Mouse (Mus musculus) NIH3T3 (cell line): Measurements from ENCODE around the gene Polrmt.

Experiments
- DNase-seq: peaks from one replicate; pipeline ENCODE4 v3.0.0-alpha.2; 2012; ENCODE audit warnings: low read depth

Polrmt gene

DNA sequence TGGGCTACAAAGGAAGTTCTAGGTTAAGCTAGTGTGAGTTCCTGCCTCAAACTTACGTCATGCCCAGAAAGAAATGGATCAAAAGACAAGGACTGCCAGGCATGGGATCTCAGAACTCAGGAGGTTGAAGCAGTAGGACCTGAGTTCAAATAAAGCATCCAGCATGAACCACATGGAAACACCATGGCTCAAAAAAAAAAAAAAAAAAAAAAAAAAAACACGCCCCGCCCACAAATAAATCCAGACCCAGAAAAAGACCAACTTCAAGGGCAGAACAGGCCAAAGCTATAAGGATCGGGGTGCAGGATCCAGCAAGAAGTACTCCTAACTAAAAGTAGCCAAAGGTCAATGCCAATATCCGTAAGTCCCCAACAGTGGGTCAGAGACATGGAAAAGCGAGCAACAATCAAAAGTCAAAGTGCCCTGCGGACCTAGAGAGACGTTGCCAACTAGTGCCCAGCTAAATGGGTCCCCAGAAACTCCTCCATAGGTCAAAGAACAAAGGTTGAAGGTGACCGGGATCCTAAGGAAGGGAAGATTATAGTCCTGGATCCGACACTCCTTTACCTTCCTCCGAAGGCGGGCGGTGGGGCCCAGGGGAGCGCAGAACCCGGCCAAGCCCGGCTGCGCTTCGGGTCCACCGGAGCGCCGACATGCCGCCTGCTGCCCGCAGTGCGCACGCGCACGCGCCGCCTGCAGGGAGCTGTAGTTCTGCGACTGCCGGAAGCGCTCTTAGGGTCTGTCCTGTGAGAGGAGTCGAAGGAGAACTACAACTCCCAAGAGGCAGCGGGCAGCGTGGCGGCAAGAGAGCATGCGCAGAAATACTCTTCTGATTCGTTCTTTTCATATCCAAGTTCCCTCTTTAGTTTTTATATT is at the start of gene Polrmt:
Polrmt (minus strand) TSS at position 684 of the 876 bp plus-strand sequence.
- DNase-seq = peak; percentile 99

GRCm38 (mm10) chr10:79795905-79796304 is 49.5 kb upstream of the Polrmt start:
- DNase-seq = no peak

- DNase-seq = peak; percentile 47
Measured at GRCm38 (mm10) chr10:79794491-79794931, 48.1 kb upstream of the Polrmt start.

DNA sequence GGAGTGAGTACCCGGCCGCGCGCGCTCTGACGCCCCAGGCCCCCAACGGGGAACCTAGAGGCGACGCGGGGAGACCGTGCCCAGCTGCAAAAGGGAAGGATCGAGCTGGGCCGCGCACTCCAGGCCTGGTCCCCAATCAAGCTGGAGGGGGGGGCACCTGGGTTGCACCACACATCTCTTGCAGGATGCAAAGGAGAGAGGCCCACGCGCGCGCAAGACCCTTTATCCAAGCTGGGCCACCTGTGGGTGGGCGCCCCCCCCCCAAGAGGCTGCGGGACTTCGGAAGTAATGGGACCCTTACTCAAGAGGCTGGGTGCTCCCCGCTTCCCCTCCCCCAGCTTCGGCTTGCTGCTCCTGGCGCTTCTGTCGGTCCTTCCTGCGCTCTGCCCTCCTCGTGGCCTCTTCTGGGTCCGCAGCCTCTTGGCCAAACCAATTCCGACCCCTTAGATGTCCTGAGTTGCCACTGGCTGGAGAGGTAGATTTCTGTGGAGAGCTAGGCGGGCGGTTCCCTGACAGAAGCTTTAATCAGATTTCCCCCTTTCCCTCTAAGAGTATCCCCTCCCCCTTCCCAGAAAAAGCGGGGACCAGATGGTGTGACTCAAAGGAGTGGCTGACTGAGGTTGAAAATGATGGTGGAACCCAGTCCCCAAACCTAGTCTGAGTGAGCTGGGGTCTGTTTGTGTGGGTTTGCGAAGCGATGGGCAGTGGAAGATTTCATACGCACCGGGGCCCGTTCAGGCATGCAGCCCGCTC is 47.5 kb upstream of the Polrmt start:
- peak; percentile 53 for DNase-seq

GRCm38 (mm10) chr10:79793051-79793737 is 46.8 kb upstream of the Polrmt start, which contains the start of gene Palm:
Gene Palm (plus strand): TSS chr10:79793572.
- peak; percentile 93 for DNase-seq

- no peak for DNase-seq
Measured at GRCm38 (mm10) chr10:79792339-79793040, 46.1 kb upstream of the Polrmt start.

DNA sequence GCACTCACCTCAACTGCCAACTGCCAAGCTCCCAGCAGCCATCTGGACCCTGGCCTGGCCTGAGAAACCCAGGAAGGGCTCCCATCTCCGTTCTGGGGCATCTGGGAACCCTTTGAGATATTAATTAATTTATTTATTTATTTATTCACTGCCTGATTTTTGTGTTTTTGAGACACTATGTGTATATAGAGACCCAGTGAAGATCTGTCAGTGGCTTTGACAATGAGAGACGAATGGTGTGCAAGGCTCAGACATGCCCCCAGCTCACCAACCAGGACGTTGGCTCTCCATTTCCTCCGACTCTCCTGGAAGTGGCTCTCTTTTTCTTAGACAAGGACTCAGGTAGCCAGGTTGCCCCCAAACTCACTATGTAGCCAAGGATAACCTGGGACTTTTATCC is 44.5 kb upstream of the Polrmt start, which contains the start of gene Prss57:
Prss57 (minus strand) TSS at position 101 of the 400 bp plus-strand sequence.
- no peak for DNase-seq

GRCm38 (mm10) chr10:79789581-79789980 is 43.2 kb upstream of the Polrmt start:
- DNase-seq = no peak

GRCm38 (mm10) chr10:79788386-79789158 is 42.2 kb upstream of the Polrmt start:
- peak; percentile 92 for DNase-seq

DNA sequence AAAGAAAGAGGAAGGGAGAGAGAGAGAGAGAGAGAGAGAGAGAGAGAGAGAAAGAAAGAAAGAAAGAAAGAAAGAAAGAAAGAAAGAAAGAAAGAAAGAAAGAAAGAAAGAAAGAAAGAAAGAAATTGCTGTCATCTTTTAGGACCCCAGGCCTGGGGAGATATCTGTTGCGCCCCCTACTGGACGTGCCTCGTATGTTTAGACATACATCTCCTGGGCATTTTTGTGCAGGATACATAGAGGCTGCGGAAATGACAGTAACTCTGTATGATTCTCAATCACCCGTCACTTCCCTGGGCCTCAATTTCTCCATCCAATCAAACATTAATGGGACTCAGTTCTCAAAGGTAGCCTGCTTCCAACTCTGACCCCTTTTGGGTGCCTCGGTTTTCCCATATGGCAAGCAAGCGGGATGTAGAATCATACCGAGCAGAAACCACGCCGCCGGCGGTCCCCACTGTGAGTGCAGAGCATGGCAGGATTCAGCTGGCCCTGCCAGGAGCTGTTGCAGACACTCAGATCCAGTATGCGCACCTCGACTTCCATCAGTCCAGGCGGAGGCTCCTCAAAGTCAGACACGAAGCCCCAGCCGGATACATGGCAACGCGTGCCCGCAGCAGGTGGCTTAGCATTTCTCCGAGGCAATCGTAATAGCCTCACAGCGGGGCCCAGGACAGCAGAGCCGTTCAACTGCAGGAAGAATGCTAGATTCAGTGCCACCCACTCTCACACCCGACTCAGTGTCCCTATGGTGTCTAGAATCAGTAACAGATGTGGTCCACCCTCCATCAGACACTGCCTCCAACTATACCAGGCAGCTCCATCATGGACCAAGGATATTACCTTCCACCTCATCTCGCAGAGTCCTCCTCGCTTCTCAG is 37.8 kb upstream of the Polrmt start:
- DNase-seq = peak; percentile 71

GRCm38 (mm10) chr10:79783050-79783449 is 36.7 kb upstream of the Polrmt start:
- peak; percentile 71 for DNase-seq

GRCm38 (mm10) chr10:79781956-79782355 is 35.6 kb upstream of the Polrmt start:
- DNase-seq = no peak

GRCm38 (mm10) chr10:79781139-79781538 is 34.8 kb upstream of the Polrmt start:
- DNase-seq = no peak

- no peak for DNase-seq
Measured at GRCm38 (mm10) chr10:79780664-79781015, 34.3 kb upstream of the Polrmt start.

- DNase-seq = no peak
Measured at GRCm38 (mm10) chr10:79779784-79780663, 33.6 kb upstream of the Polrmt start.

- no peak for DNase-seq
Measured at GRCm38 (mm10) chr10:79779193-79779592, 32.8 kb upstream of the Polrmt start.

GRCm38 (mm10) chr10:79778006-79778405 is 31.6 kb upstream of the Polrmt start:
- peak; percentile 86 for DNase-seq

GRCm38 (mm10) chr10:79777103-79777531 is 30.7 kb upstream of the Polrmt start, which contains the start of gene Fstl3:
Gene Fstl3 (plus strand): TSS chr10:79777272.
- DNase-seq = peak; percentile 48
